Mouse (Mus musculus): Measurements from ENCODE around the gene Tomm20. TPM values are rescaled to one million over a fixed set of nuclear protein-coding genes. Genes with fewer than 3 reads are reported as not detected.

Tomm20 gene
- polyA plus RNA-seq, 1 experiment: 642 TPM

DNA sequence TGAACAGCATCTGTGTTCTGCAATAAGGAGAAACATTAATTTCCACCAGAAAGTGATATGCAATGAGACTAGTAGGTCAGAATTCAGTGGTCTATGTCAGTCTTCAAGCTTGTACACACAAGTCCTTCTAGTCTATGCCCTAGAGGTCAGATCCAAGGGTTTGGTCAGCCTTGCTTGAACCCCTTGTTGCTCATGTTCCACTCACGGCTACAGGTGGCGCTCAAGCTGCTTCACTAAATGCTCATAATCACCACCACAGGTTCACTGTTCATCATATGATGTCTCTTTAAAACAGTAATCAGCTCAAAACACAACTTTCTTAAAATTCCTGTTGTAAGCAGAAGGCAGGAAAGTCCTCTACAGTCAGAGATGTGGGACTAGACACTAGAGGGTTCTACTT, 3.9 kb upstream of the Tomm20 start:
- H3K9me3 ChIP-seq (replicated peaks; ENCODE audit: control insufficient read depth, insufficient read depth, low read length, poor library complexity, severe bottlenecking): no peaks in the 10 kb centered on the region
- H3K4me3 ChIP-seq (ENCODE audit: low read depth, low read length): no peak overlapping the region
- peaks cover 61% of the 10 kb centered on the region for H3K36me3 ChIP-seq (ENCODE audit: control insufficient read depth, insufficient read depth, low read length, poor library complexity, severe bottlenecking)
- no peak overlapping the region for H3K27ac ChIP-seq (ENCODE audit: insufficient read depth, low read length)
- no peaks in the 10 kb centered on the region for H3K27me3 ChIP-seq (ENCODE audit: control insufficient read depth, insufficient read depth, low read length, poor library complexity, severe bottlenecking)
- H3K9ac ChIP-seq (ENCODE audit: low read depth, poor library complexity, severe bottlenecking): no peak overlapping the region
- H3K4me1 ChIP-seq (ENCODE audit: control insufficient read depth, insufficient read depth, low read length): no peaks in the 10 kb centered on the region
- TF ChIP-seq POLR2A (IDR thresholded peaks at IDR 0.05; ENCODE audit: insufficient read depth, low read length): no peak
- no peak for TF ChIP-seq EP300 (IDR thresholded peaks at IDR 0.05; ENCODE audit: insufficient read depth, low read depth, low read length)
- peak; percentile 52 for TF ChIP-seq CTCF (IDR thresholded peaks at IDR 0.05; ENCODE audit: low read depth, low read length)

DNA sequence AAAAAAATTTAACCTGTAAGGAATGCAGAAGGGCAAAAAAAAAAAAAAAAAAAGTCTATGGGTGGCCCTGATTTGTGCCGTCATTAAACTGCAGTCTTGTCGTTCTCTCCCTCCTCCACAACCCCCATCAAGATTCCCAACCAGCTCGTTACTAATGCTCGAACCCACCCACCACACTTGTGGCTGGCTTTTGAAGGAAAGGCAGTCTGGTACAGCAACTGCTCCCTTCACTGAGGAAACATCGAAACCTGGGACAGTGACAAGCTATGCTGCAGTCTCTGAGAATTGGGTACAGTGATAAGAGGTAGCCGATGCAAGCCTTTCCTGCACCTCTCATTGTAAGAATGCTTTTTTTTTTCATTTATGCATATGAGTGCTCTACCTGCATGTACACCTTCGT, 800 bp upstream of the Tomm20 start:
- H3K4me1 ChIP-seq (ENCODE audit: control insufficient read depth, insufficient read depth, low read length): no peaks in the 10 kb centered on the region
- no peaks in the 10 kb centered on the region for H3K9me3 ChIP-seq (replicated peaks; ENCODE audit: control insufficient read depth, insufficient read depth, low read length, poor library complexity, severe bottlenecking)
- peak overlapping the region; percentile 82 for H3K27ac ChIP-seq (ENCODE audit: insufficient read depth, low read length)
- no peaks in the 10 kb centered on the region for H3K27me3 ChIP-seq (ENCODE audit: control insufficient read depth, insufficient read depth, low read length, poor library complexity, severe bottlenecking)
- TF ChIP-seq EP300 (IDR thresholded peaks at IDR 0.05; ENCODE audit: insufficient read depth, low read depth, low read length) (no peak), CTCF (IDR thresholded peaks at IDR 0.05; ENCODE audit: low read depth, low read length) (no peak), POLR2A (IDR thresholded peaks at IDR 0.05; ENCODE audit: insufficient read depth, low read length) (no peak)
- H3K4me3 ChIP-seq (ENCODE audit: low read depth, low read length): peak overlapping the region; percentile 15
- H3K9ac ChIP-seq (ENCODE audit: low read depth, poor library complexity, severe bottlenecking): peak overlapping the region; percentile 53
- H3K36me3 ChIP-seq (ENCODE audit: control insufficient read depth, insufficient read depth, low read length, poor library complexity, severe bottlenecking): peaks cover 62% of the 10 kb centered on the region

DNA sequence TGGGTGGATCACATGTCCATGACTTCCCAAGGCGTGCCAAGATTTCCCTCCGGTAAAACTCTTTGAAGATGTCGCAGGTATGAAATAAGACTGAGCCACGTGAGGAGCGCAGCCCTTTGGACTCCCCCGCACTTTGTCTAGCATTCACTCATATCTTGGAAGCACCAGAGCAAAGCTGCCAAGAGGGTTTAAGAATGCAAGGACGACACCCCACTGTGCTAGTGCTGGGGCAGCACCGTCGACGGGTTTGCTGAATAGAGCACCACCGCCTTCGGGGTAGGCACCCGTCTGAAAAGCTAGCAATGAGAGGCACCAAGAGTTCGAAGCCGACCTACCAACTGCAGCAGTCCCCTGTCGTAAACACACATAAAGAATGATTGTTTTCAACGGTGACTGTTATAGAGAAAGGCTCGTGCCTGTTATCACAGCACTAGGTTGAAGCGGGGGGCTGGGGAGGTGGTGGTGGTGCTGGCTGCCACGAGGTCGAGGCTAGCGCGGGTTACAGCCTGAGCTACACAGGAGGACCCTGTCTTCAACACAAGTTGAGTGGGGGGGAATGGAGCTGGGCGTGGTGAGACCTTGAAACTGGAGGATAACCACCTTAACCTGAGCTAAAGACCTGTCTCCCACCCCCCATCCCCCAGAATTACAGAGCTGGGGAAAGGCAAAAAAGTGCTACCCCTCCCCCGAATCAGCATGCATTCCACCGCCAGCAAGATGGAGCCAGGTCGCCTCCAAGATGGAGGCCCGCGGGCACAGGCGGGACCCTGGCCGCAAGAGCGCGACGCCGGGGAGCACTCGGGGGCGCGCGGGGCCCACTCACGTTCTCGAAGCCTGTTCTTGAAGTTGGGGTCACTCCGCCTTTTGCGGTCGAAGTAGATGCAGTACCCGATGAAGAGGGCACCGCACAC, 608 bp downstream of the Tomm20 start:
- H3K36me3 ChIP-seq (ENCODE audit: control insufficient read depth, insufficient read depth, low read length, poor library complexity, severe bottlenecking): peaks cover 60% of the 10 kb centered on the region
- H3K4me1 ChIP-seq (ENCODE audit: control insufficient read depth, insufficient read depth, low read length): no peaks in the 10 kb centered on the region
- H3K4me3 ChIP-seq (ENCODE audit: low read depth, low read length): peak overlapping the region; percentile 90
- peak overlapping the region; percentile 15 for H3K27ac ChIP-seq (ENCODE audit: insufficient read depth, low read length)
- no peaks in the 10 kb centered on the region for H3K27me3 ChIP-seq (ENCODE audit: control insufficient read depth, insufficient read depth, low read length, poor library complexity, severe bottlenecking)
- peak overlapping the region; percentile 97 for H3K9ac ChIP-seq (ENCODE audit: low read depth, poor library complexity, severe bottlenecking)
- TF ChIP-seq CTCF (IDR thresholded peaks at IDR 0.05; ENCODE audit: low read depth, low read length): no peak
- TF ChIP-seq EP300 (IDR thresholded peaks at IDR 0.05; ENCODE audit: insufficient read depth, low read depth, low read length): no peak
- TF ChIP-seq POLR2A (IDR thresholded peaks at IDR 0.05; ENCODE audit: insufficient read depth, low read length): no peak
- H3K9me3 ChIP-seq (replicated peaks; ENCODE audit: control insufficient read depth, insufficient read depth, low read length, poor library complexity, severe bottlenecking): no peaks in the 10 kb centered on the region

DNA sequence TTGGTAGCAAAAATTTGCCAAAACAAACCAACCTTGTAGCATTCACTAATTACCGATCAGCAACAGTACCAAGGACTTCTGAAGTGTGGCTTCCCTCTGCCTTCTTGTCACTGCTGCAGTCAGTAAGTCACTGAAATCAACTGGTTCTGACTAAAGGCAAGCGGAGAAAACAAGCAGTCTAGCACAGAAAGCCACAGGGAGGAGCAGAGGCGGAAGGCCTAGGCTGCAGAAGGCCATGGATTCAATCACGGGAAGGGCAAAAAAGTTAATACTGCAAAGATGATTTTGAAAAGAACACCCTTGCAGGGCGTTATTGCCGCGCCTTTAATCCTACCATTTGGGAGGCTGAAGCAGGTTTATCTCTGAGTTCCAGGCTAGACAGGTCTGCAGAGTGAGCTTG, 2.1 kb downstream of the Tomm20 start:
- Histone ChIP-seq H3K9me3 (replicated peaks; ENCODE audit: control insufficient read depth, insufficient read depth, low read length, poor library complexity, severe bottlenecking) (no peaks in the 10 kb centered on the region), H3K4me1 (ENCODE audit: control insufficient read depth, insufficient read depth, low read length) (no peaks in the 10 kb centered on the region), H3K9ac (ENCODE audit: low read depth, poor library complexity, severe bottlenecking) (peak overlapping the region; percentile 97), H3K36me3 (ENCODE audit: control insufficient read depth, insufficient read depth, low read length, poor library complexity, severe bottlenecking) (peaks cover 64% of the 10 kb centered on the region), H3K27ac (ENCODE audit: insufficient read depth, low read length) (peak overlapping the region; percentile 6; the same call in 1 of the 2 replicates), H3K27me3 (ENCODE audit: control insufficient read depth, insufficient read depth, low read length, poor library complexity, severe bottlenecking) (no peaks in the 10 kb centered on the region), H3K4me3 (ENCODE audit: low read depth, low read length) (peak overlapping the region; percentile 90)
- no peak for TF ChIP-seq CTCF (IDR thresholded peaks at IDR 0.05; ENCODE audit: low read depth, low read length)
- TF ChIP-seq POLR2A (IDR thresholded peaks at IDR 0.05; ENCODE audit: insufficient read depth, low read length): no peak
- no peak for TF ChIP-seq EP300 (IDR thresholded peaks at IDR 0.05; ENCODE audit: insufficient read depth, low read depth, low read length)

DNA sequence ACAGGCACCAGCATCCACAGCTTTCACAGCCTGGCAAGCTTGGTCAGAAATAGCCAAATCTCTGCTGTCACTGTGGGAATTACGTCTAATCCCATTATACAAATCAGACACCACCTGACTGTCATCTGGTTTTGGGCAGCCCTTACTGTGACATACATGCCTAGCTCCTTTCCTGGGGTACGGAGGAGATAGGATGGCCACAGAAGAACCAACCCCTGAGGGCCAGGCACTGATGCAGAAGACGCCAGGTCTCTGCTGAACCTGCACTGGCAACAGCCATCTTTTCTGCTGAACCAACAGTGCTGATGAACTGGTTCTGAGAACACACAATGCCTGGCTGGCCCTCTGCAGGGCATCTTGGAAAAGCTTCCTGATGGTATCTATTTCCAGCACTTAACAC, 8.3 kb downstream of the Tomm20 start:
- H3K9me3 ChIP-seq (replicated peaks; ENCODE audit: control insufficient read depth, insufficient read depth, low read length, poor library complexity, severe bottlenecking): no peaks in the 10 kb centered on the region
- H3K36me3 ChIP-seq (ENCODE audit: control insufficient read depth, insufficient read depth, low read length, poor library complexity, severe bottlenecking): peaks cover 92% of the 10 kb centered on the region

DNA sequence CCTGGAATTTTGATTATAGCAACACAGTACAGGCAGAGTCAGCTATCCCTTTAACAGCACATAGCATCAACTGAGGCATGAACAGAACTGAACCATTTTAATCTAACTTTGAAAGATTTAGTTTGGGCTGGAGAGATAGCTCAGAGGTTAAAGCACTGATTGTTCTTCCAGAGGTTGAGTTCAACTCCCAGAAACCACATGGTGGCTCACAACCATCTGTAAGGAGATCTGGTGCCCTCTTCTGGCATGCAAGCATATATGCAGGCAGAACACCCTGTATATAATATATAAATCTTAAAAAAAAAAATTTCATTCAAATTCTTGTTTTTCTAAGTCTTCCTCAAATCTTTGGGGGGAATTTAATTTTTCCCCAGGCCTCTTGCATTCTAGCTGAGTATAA, 9.7 kb downstream of the Tomm20 start:
- Histone ChIP-seq H3K9ac (ENCODE audit: low read depth, poor library complexity, severe bottlenecking) (no peak overlapping the region), H3K36me3 (ENCODE audit: control insufficient read depth, insufficient read depth, low read length, poor library complexity, severe bottlenecking) (peaks cover 93% of the 10 kb centered on the region), H3K27me3 (ENCODE audit: control insufficient read depth, insufficient read depth, low read length, poor library complexity, severe bottlenecking) (no peaks in the 10 kb centered on the region), H3K27ac (ENCODE audit: insufficient read depth, low read length) (no peak overlapping the region; the same call in 1 of the 2 replicates), H3K4me3 (ENCODE audit: low read depth, low read length) (no peak overlapping the region), H3K4me1 (ENCODE audit: control insufficient read depth, insufficient read depth, low read length) (peaks cover 6% of the 10 kb centered on the region), H3K9me3 (replicated peaks; ENCODE audit: control insufficient read depth, insufficient read depth, low read length, poor library complexity, severe bottlenecking) (no peaks in the 10 kb centered on the region)
- TF ChIP-seq POLR2A (IDR thresholded peaks at IDR 0.05; ENCODE audit: insufficient read depth, low read length) (no peak), EP300 (IDR thresholded peaks at IDR 0.05; ENCODE audit: insufficient read depth, low read depth, low read length) (no peak), CTCF (IDR thresholded peaks at IDR 0.05; ENCODE audit: low read depth, low read length) (no peak)

More for the DNA sequence above, 8.3 kb downstream of the Tomm20 start:
- TF ChIP-seq CTCF (IDR thresholded peaks at IDR 0.05; ENCODE audit: low read depth, low read length): no peak
- no peak for TF ChIP-seq POLR2A (IDR thresholded peaks at IDR 0.05; ENCODE audit: insufficient read depth, low read length)
- no peak for TF ChIP-seq EP300 (IDR thresholded peaks at IDR 0.05; ENCODE audit: insufficient read depth, low read depth, low read length)
- peaks cover 6% of the 10 kb centered on the region for H3K4me1 ChIP-seq (ENCODE audit: control insufficient read depth, insufficient read depth, low read length)
- H3K27me3 ChIP-seq (ENCODE audit: control insufficient read depth, insufficient read depth, low read length, poor library complexity, severe bottlenecking): no peaks in the 10 kb centered on the region
- no peak overlapping the region for H3K27ac ChIP-seq (ENCODE audit: insufficient read depth, low read length)
- H3K9ac ChIP-seq (ENCODE audit: low read depth, poor library complexity, severe bottlenecking): no peak overlapping the region
- H3K4me3 ChIP-seq (ENCODE audit: low read depth, low read length): no peak overlapping the region

Data from ES-Bruce4 (cell line).